Mouse (Mus musculus) stomach, postnatal 0 days (tissue): Measurements from ENCODE around the gene Gjd2. TPM values are rescaled to one million over a fixed set of nuclear protein-coding genes. Genes with fewer than 3 reads are reported as not detected.

Experiments
- ATAC-seq: fragments of 200-750 bp; cut with Nextera tagmentation; 2 replicates; pipeline ENCODE4 v1.8.0; 2017; ENCODE audit not compliant: low FRiP score, low TSS enrichment
- DNase-seq: peaks from one replicate; pipeline ENCODE4 v3.0.0-alpha.2; 2016; ENCODE audit warnings: low spot score
- H3K27ac ChIP-seq: fragments of 300-500 bp; sonication (generic); replicated peaks from 2 replicates; pipeline ENCODE4 v1.5.1; 2014; ENCODE audit warnings: mild to moderate bottlenecking, control low read depth
- H3K27me3 ChIP-seq: fragments of 300-500 bp; sonication (generic); 2 replicates; pipeline ENCODE4 v1.6.1; 2014; ENCODE audit warnings: low read length; ENCODE audit not compliant: control insufficient read depth, insufficient read depth
- H3K36me3 ChIP-seq: fragments of 300-500 bp; sonication (generic); 2 replicates; pipeline ENCODE4 v1.6.1; 2014; ENCODE audit warnings: low read length, mixed read lengths; ENCODE audit not compliant: control insufficient read depth, insufficient read depth
- H3K4me1 ChIP-seq: fragments of 300-500 bp; sonication (generic); replicated peaks from 2 replicates; pipeline ENCODE4 v1.6.1; 2014; ENCODE audit warnings: antibody characterized with exemption; ENCODE audit not compliant: control insufficient read depth, insufficient read depth
- H3K4me2 ChIP-seq: fragments of 300-500 bp; sonication (generic); replicated peaks from 2 replicates; pipeline ENCODE4 v1.6.1; 2014; ENCODE audit warnings: low read depth, mild to moderate bottlenecking, control low read depth, moderate library complexity
- H3K4me3 ChIP-seq: fragments of 300-500 bp; sonication (generic); 2 replicates; pipeline ENCODE4 v1.5.1; 2014; ENCODE audit warnings: low read depth, low read length, control low read depth
- H3K9ac ChIP-seq: fragments of 300-500 bp; sonication (generic); 2 replicates; pipeline ENCODE4 v1.6.1; 2014; ENCODE audit warnings: mild to moderate bottlenecking, low read length, control low read depth, mixed read lengths
- H3K9me3 ChIP-seq: fragments of 300-500 bp; sonication (generic); 2 replicates; pipeline ENCODE4 v1.6.1; 2016; ENCODE audit warnings: low read length; ENCODE audit not compliant: control insufficient read depth
- CTCF ChIP-seq: IDR thresholded peaks from 2 replicates; pipeline ENCODE4 v1.5.1; 2016; ENCODE audit warnings: antibody characterized with exemption, low read depth, mild to moderate bottlenecking, moderate library complexity
- EP300 ChIP-seq: optimal IDR thresholded peaks from 2 replicates; pipeline ENCODE3; 2016; ENCODE audit warnings: antibody characterized with exemption
- WGBS: fragments of 180-500 bp; shearing (Covaris S2); extraction: QIAGEN DNeasy Blood & Tissue Kit; methylation state at CpG from one replicate; pipeline ENCODE4 v1.1.7; 2014; 5-methylcytosine and 5-hydroxymethylcytosine counted together
- polyA plus RNA-seq: library from polyadenylated mRNA; unstranded; fragments of >200 nt; fragmentation: Nextera tagmentation; extraction: Ambion mirVana; gene quantifications from 2 replicates; pipeline ENCODE4 v1.2.1, GENCODE M21; 2015

Gjd2 gene
- polyA plus RNA-seq, 1 experiment from 2014 or later, result 0.21 TPM

- H3K27me3 ChIP-seq, result peaks cover 8% of the 10 kb centered on the region; the same call in 1 of the 2 replicates
- no peak overlapping the region for H3K9ac ChIP-seq
- no peak overlapping the region for H3K4me2 ChIP-seq
- ATAC-seq (no peak), DNase-seq (no peak)
- H3K4me3 ChIP-seq, result no peak overlapping the region
- no peak overlapping the region for H3K27ac ChIP-seq
- H3K4me1 ChIP-seq, result no peaks in the 10 kb centered on the region
- no peak for TF ChIP-seq CTCF
- no peak for TF ChIP-seq EP300
- no peaks in the 10 kb centered on the region for H3K9me3 ChIP-seq
- 83% methylated on average over 2 of the region's 2 CpGs for WGBS
- H3K36me3 ChIP-seq, result no peaks in the 10 kb centered on the region
Observed at GRCm38 (mm10) chr2:114008321-114008720, 5.1 kb downstream of the Gjd2 start.

- DNase-seq (no peak), ATAC-seq (no peak)
- Histone ChIP-seq H3K4me3 (no peak overlapping the region), H3K27ac (no peak overlapping the region), H3K27me3 (no peaks in the 10 kb centered on the region), H3K9ac (no peak overlapping the region), H3K9me3 (no peaks in the 10 kb centered on the region), H3K36me3 (no peaks in the 10 kb centered on the region), H3K4me2 (no peak overlapping the region), H3K4me1 (no peaks in the 10 kb centered on the region)
- 40% methylated on average over 8 of the region's 8 CpGs for WGBS
- no peak for TF ChIP-seq CTCF
- no peak for TF ChIP-seq EP300
Observed at GRCm38 (mm10) chr2:113997484-113997883, 15.9 kb downstream of the Gjd2 start.

- no peak overlapping the region for H3K27ac ChIP-seq
- TF ChIP-seq CTCF, result no peak
- TF ChIP-seq EP300, result no peak
Observed at GRCm38 (mm10) chr2:113996930-113997329, 16.5 kb downstream of the Gjd2 start.

GRCm38 (mm10) chr2:113984890-113985289 is 28.5 kb downstream of the Gjd2 start:
- H3K36me3 ChIP-seq, result no peaks in the 10 kb centered on the region
- 73% methylated on average over 2 of the region's 2 CpGs for WGBS
- H3K27ac ChIP-seq, result no peak overlapping the region
- TF ChIP-seq CTCF (no peak), EP300 (no peak)
- DNase-seq (no peak), ATAC-seq (no peak)
- H3K27me3 ChIP-seq, result no peaks in the 10 kb centered on the region
- no peak overlapping the region for H3K9ac ChIP-seq
- H3K4me3 ChIP-seq, result no peak overlapping the region
- H3K4me1 ChIP-seq, result no peaks in the 10 kb centered on the region
- H3K4me2 ChIP-seq, result no peak overlapping the region
- H3K9me3 ChIP-seq, result no peaks in the 10 kb centered on the region

More at GRCm38 (mm10) chr2:113996930-113997329, 16.5 kb downstream of the Gjd2 start:
- DNase-seq, result no peak
- H3K27me3 ChIP-seq, result no peaks in the 10 kb centered on the region
- no peaks in the 10 kb centered on the region for H3K4me1 ChIP-seq
- no peak overlapping the region for H3K9ac ChIP-seq
- H3K36me3 ChIP-seq, result no peaks in the 10 kb centered on the region
- H3K4me3 ChIP-seq, result no peak overlapping the region
- H3K9me3 ChIP-seq, result no peaks in the 10 kb centered on the region
- no peak for ATAC-seq
- no peak overlapping the region for H3K4me2 ChIP-seq

- H3K27me3 ChIP-seq, result no peaks in the 10 kb centered on the region
- TF ChIP-seq EP300 (no peak), CTCF (no peak)
- 52% methylated on average over 8 of the region's 8 CpGs for WGBS
- H3K36me3 ChIP-seq, result no peaks in the 10 kb centered on the region
- H3K9ac ChIP-seq, result no peak overlapping the region
- H3K4me2 ChIP-seq, result no peak overlapping the region
- no peaks in the 10 kb centered on the region for H3K9me3 ChIP-seq
- no peak overlapping the region for H3K4me3 ChIP-seq
- H3K27ac ChIP-seq, result no peak overlapping the region
- H3K4me1 ChIP-seq, result no peaks in the 10 kb centered on the region
- ATAC-seq (no peak), DNase-seq (no peak)
Observed at GRCm38 (mm10) chr2:113980664-113981063, 32.8 kb downstream of the Gjd2 start.

- Histone ChIP-seq H3K9me3 (no peaks in the 10 kb centered on the region), H3K4me3 (no peak overlapping the region), H3K27ac (no peak overlapping the region), H3K4me2 (no peak overlapping the region), H3K9ac (no peak overlapping the region), H3K36me3 (no peaks in the 10 kb centered on the region), H3K27me3 (no peaks in the 10 kb centered on the region), H3K4me1 (no peaks in the 10 kb centered on the region)
- TF ChIP-seq CTCF (no peak), EP300 (no peak)
- ATAC-seq, result no peak
- 59% methylated on average over 5 of the region's 5 CpGs for WGBS
- DNase-seq, result no peak
Observed at GRCm38 (mm10) chr2:113978151-113978771, 35.2 kb downstream of the Gjd2 start.
